Mouse (Mus musculus) R1 (cell line): ENCODE measurements around the gene Pum1.
"Not testable (repeated sequence)": the region's sequence is repeated elsewhere in the genome, so short reads cannot be mapped to it uniquely, and the experiment has no call there.

Source experiments
- DNase-seq: peaks from one replicate; pipeline ENCODE4 v3.0.0-alpha.2; 2018; ENCODE audit warnings: low read depth, low spot score

The Pum1 gene

GRCm38 (mm10) chr4:130668541-130668940 is 5.4 kb downstream of the Pum1 start:
- no peak for DNase-seq

GRCm38 (mm10) chr4:130668991-130669390 is 5.9 kb downstream of the Pum1 start:
- DNase-seq = peak; percentile 46

- not testable (repeated sequence) for DNase-seq
Measured at GRCm38 (mm10) chr4:130670023-130670422, 6.9 kb downstream of the Pum1 start.

GRCm38 (mm10) chr4:130671079-130671845 is 8.1 kb downstream of the Pum1 start:
- no peak for DNase-seq

GRCm38 (mm10) chr4:130672161-130672560 is 9.0 kb downstream of the Pum1 start:
- peak; percentile 50 for DNase-seq

GRCm38 (mm10) chr4:130676746-130677145 is 13.6 kb downstream of the Pum1 start:
- DNase-seq = no peak

- no peak for DNase-seq
Measured at GRCm38 (mm10) chr4:130678149-130678548, 15.0 kb downstream of the Pum1 start.

- peak; percentile 89 for DNase-seq
Measured at GRCm38 (mm10) chr4:130680676-130681075, 17.6 kb downstream of the Pum1 start.

- DNase-seq = not testable (repeated sequence)
Measured at GRCm38 (mm10) chr4:130683051-130683450, 19.9 kb downstream of the Pum1 start.

GRCm38 (mm10) chr4:130693936-130694335 is 30.8 kb downstream of the Pum1 start:
- DNase-seq = no peak

- no peak for DNase-seq
Measured at GRCm38 (mm10) chr4:130694982-130695381, 31.9 kb downstream of the Pum1 start.

GRCm38 (mm10) chr4:130701061-130701460 is 37.9 kb downstream of the Pum1 start:
- no peak for DNase-seq

GRCm38 (mm10) chr4:130702835-130703535 is 39.9 kb downstream of the Pum1 start:
- peak; percentile 62 for DNase-seq

GRCm38 (mm10) chr4:130703601-130704000 is 40.5 kb downstream of the Pum1 start:
- no peak for DNase-seq

- DNase-seq = no peak
Measured at GRCm38 (mm10) chr4:130704615-130705014, 41.5 kb downstream of the Pum1 start.

- DNase-seq = no peak
Measured at GRCm38 (mm10) chr4:130706215-130707000, 43.3 kb downstream of the Pum1 start.

- peak; percentile 52 for DNase-seq
Measured at GRCm38 (mm10) chr4:130711353-130711848, 48.3 kb downstream of the Pum1 start.

- DNase-seq = no peak
Measured at GRCm38 (mm10) chr4:130712341-130712740, 49.2 kb downstream of the Pum1 start.

- no peak for DNase-seq
Measured at GRCm38 (mm10) chr4:130713430-130713829, 50.3 kb downstream of the Pum1 start.

- DNase-seq = no peak
Measured at GRCm38 (mm10) chr4:130715126-130715525, 52.0 kb downstream of the Pum1 start.

- DNase-seq = no peak
Measured at GRCm38 (mm10) chr4:130715623-130716022, 52.5 kb downstream of the Pum1 start.

- DNase-seq = no peak
Measured at GRCm38 (mm10) chr4:130719348-130719747, 56.2 kb downstream of the Pum1 start.
